Comparison of ENCODE assay signal across 8 mouse cellular contexts in the genomic region with DNA sequence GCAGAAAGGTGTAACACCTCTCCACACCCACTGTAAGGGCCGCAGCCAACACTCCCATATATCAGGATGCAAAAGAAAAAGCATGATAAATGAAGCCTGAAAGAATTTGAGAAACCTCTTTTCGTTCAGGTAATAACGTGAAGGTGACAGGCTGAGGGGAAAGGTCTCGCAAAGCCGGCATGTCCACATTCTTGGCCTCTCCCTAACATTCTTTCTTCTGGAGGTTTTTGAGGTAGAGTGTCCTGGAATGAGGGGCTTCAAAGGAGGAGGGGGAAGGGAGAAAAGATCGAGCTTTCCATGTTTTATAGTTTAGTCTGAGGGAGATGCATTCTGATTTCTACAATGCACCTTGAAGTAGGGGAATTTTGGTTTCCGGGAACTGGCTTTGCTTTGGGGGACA. TPM values are rescaled to one million over a fixed set of nuclear protein-coding genes. Genes with fewer than 3 reads are reported as not detected.
DNase-seq lines count a peak whose midpoint lies in the region; ATAC-seq and TF ChIP-seq lines count a peak whose summit lies in the region.

Gene St7 (plus strand): TSS at position 287 of the 400 bp plus-strand sequence.

- H3K27ac ChIP-seq in bone marrow macrophage, adult 2 months (ENCODE audit: insufficient read depth, low read depth, low read length), result peak within 1 kb of the TSS; percentile 47
- H3K27ac ChIP-seq in midbrain, postnatal 0 days (ENCODE audit: low read depth, low read length), result peak within 1 kb of the TSS; percentile 68

- no peaks in the 10 kb centered on the region for H3K9me3 ChIP-seq in midbrain, postnatal 0 days (ENCODE audit: low read length)

- no peaks in the 10 kb centered on the region for H3K27me3 ChIP-seq in midbrain, postnatal 0 days (ENCODE audit: insufficient read depth, low read length)

- peak within 1 kb of the TSS; percentile 77 for H3K9ac ChIP-seq in midbrain, postnatal 0 days (replicated peaks; ENCODE audit: low read length, poor library complexity, severe bottlenecking)

- H3K36me3 ChIP-seq in midbrain, postnatal 0 days (ENCODE audit: insufficient read depth, low read length), result no peaks in the 10 kb centered on the region

- no peak for ATAC-seq in midbrain, postnatal 0 days (ENCODE audit: low FRiP score)
- no peak for ATAC-seq in inflammation-experienced regulatory T-cells, adult 6 months

- TF ChIP-seq POLR2A in lung, adult 2 months (IDR thresholded peaks at IDR 0.05; ENCODE audit: borderline replicate concordance, extremely low read depth, low read depth, low read length), result no peak
- no peak for TF ChIP-seq POLR2A in bone marrow macrophage, adult 2 months (IDR thresholded peaks at IDR 0.05; ENCODE audit: borderline replicate concordance, low read depth, low read length)

- DNase-seq in lung, adult 2 months, result no peak
- DNase-seq in lung, postnatal 25 days (ENCODE audit: low spot score), result no peak
- DNase-seq in heart, adult 18-20 months, result no peak
- no peak for DNase-seq in layer of hippocampus, postnatal 25 days (ENCODE audit: extremely low spot score in 1 of 2, low spot score in 1 of 2)
- no peak for DNase-seq in midbrain, postnatal 0 days (ENCODE audit: low spot score)
- no peak for DNase-seq in frontal cortex, postnatal 25 days (ENCODE audit: low spot score in 2 of 2)

- peak within 1 kb of the TSS; percentile 97 for H3K4me3 ChIP-seq in lung, adult 2 months (replicated peaks; ENCODE audit: extremely low read depth, low read depth, low read length)
- peak within 1 kb of the TSS; percentile 81 for H3K4me3 ChIP-seq in bone marrow macrophage, adult 2 months (ENCODE audit: insufficient read depth, low read length)
- H3K4me3 ChIP-seq in midbrain, postnatal 0 days (ENCODE audit: low read depth, low read length), result peak within 1 kb of the TSS; percentile 85

- H3K4me1 ChIP-seq in lung, adult 2 months (ENCODE audit: control insufficient read depth, insufficient read depth, low read length), result peaks cover 3% of the 10 kb centered on the region
- H3K4me1 ChIP-seq in bone marrow macrophage, adult 2 months (ENCODE audit: control insufficient read depth, insufficient read depth, low read length), result peaks cover 16% of the 10 kb centered on the region
- no peaks in the 10 kb centered on the region for H3K4me1 ChIP-seq in midbrain, postnatal 0 days (ENCODE audit: insufficient read depth, low read length)

- 75% methylated on average over 7 of the region's 7 CpGs for WGBS in lung, adult 2 months
- 87% methylated on average over 7 of the region's 7 CpGs for WGBS in midbrain, postnatal 0 days

- no peak for TF ChIP-seq CTCF in lung, adult 2 months (IDR thresholded peaks at IDR 0.05; ENCODE audit: insufficient read depth, low read length)
- TF ChIP-seq CTCF in bone marrow macrophage, adult 2 months (IDR thresholded peaks at IDR 0.05; ENCODE audit: low read depth, low read length), result no peak
- TF ChIP-seq CTCF in midbrain, postnatal 0 days (IDR thresholded peaks at IDR 0.05), result no peak

- H3K4me2 ChIP-seq in midbrain, postnatal 0 days (ENCODE audit: low read depth, low read length, poor library complexity, severe bottlenecking), result peak within 1 kb of the TSS; percentile 87

RNA-seq across cellular contexts. Expression of gene St7, which starts in this region (rescaled TPM):
- 6.3 and 9.9 TPM in 2 replicates for polyA plus RNA-seq in lung, adult 2 months (2012; rRNA removed)
- 5.3 and 7.5 TPM in 2 replicates for polyA plus RNA-seq in bone marrow macrophage, adult 2 months (2012; ENCODE audit: insufficient read depth, insufficient read length, missing spikeins)
- total RNA-seq in heart, adult 18-20 months (2021), result 10 to 100 TPM; 16.0 to 16.8 TPM
- 10 to 100 TPM; 38.9 to 50.3 TPM for total RNA-seq in layer of hippocampus, postnatal 25 days (2021)
- total RNA-seq in midbrain, postnatal 0 days (2014; rRNA removed), result 69.5 and 72.9 TPM in 2 replicates
- polyA plus RNA-seq in midbrain, postnatal 0 days (2015; fragmentation: Nextera tagmentation; extraction: Ambion mirVana), result 35.9 and 39.4 TPM in 2 replicates
- polyA plus RNA-seq in inflammation-experienced regulatory T-cells, adult 6 months (2017; shearing (Covaris generic)), result 1 to 10 TPM; 2.1 to 4.8 (median 3.9) TPM
